Mouse (Mus musculus): ENCODE data around the gene Cadm1.

Gene Cadm1

DNA sequence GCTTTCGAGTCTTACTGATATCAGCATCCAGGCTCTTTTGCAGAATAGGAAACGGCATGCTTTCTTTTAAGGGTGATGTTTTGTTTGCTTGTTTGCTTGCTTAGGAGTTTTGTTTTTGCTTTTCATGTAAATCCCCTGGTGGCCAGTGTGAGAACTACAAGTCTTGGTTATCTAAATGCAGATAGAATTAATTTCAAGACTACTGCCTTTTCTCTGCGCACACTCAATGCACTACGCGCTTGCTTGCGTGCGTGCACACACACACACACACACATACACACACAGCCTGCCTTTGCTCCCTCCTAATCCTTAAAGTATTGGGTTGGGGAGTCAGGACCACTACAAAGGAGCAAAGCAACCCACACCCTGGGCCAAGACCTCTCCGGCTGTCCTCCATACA lies 326.3 kb downstream of the Cadm1 start:
- DNase-seq (ENCODE audit: extremely low read depth, low read depth, low spot score): no peak

DNA sequence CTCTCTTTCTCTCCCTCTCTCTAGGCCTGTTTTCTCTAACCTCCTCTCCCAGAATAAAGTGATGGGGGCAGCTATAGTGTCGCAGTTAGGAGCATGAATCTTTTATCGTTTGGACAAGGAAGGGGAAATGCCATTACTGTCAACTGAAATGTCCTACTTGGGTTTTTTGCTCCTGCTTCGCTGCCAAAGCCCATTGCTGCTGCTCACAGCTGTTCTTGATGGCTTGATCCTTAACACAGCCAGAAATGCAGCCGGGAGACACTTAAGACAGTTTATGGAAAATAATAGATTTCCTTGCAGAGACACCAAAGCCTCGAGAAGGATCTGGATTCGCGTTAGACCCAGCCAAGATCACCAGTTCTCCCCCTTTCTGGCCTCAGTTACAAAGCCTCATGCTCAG lies 327.3 kb downstream of the Cadm1 start:
- no peak for DNase-seq (ENCODE audit: extremely low read depth, low read depth, low spot score)

DNA sequence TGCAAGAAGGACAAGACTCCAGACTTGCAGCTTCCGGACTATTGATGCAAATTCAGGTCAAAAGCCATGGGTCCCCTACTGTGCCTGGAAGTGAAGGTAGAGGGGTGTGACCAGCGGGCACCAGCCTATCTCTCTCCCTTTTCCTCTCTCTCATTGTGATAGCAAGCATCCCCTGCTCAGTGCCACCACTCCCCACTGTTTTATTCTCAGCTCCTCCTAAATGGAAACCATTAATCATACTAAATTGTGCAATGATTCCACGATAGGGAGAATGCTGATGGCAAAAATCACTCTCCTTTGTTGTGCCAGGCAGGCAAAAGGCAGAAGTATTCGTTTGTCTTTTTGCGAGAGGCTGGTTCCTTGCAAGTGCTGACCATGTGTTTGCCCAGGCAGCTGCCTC lies 328.2 kb downstream of the Cadm1 start:
- DNase-seq (ENCODE audit: extremely low read depth, low read depth, low spot score): no peak

DNA sequence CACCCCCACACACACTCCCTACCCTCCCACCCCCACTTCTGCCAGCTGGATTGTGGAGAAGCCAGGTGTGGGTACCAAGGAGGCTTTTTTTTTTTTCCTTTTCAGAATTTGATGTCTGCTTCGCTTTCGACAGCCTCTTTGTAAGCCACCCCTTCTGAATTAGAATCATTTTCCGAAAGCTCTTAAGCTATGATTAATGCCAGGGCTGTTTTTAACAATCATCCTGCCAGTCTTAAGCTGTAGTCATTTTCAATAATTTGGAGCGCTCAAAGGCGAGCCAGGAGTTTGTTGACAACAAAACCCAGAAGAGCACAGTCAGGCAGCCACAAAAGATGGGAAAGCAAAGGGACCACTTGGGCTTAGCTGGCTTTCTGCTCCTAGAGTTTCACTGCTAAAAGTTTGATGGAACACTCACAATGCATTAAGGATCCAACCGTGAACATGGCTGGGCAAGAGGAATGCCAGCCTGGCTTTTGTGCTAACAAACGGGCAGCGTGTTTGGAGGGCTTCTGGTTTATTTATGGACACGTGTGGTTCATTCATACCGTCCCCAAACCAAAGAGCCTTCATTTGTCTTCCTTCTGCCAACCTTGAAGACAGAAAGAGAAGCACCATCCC lies 328.9 kb downstream of the Cadm1 start:
- DNase-seq (ENCODE audit: extremely low read depth, low read depth, low spot score): no peak

DNA sequence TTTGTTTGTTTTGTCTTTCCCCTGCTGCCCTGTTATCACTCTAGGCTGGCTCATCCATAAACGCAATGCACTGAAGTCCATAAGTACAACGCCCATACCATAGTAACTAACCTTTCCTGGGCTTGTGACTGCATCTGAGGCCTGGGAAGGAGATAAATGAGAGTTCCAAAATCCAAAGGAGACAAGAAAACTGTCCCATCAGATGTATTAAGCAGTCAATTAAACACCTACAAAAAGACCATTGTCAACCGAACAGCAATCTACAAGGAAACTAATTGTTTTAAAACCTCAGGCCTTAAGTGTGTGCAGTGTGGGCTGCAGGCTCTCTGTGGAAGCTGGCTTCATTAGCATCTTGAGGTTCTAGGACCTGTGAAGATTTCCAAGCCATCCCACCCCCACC lies 331.0 kb downstream of the Cadm1 start:
- no peak for DNase-seq (ENCODE audit: extremely low read depth, low read depth, low spot score)

DNA sequence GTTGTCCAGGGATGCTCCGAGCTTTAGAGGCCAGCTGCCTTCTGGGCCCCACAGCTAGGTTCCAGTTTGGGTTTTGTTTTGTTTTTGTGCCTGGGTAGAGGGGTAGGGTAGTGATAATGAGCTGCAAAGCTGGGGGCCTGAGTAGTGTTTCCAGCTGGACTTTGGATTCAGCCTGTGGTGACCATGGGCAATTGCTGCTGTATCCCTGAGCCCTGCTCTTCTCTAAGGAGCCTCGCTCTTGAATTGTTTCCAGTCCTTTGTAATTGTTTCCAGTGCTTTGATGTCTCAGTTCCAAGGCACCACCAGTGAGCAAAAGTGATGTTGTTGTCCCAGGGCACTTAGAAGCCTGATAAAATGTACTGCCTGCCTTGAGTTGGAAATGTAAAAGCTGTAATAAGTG lies 331.8 kb downstream of the Cadm1 start:
- DNase-seq (ENCODE audit: extremely low read depth, low read depth, low spot score): no peak

DNA sequence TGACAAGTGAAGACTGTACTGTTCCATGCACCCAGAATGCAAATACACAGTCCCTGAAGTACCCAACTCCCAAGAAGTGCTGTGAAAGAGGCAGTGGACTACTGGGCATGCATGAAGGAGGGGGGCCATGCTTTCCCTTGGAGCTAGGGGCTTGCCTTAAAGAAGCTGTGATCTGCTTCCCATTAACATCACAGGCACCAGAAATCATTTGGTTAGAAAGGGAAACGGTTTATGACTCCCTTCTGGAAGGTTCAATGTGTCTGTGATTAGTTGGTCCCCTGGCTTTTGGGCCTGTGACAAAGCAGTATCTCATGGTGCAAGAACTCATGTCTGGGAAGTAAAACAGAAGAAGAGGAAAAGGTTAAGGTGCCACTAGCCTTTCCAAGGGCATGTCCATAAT lies 336.0 kb downstream of the Cadm1 start:
- no peak for DNase-seq (ENCODE audit: extremely low read depth, low read depth, low spot score)

DNA sequence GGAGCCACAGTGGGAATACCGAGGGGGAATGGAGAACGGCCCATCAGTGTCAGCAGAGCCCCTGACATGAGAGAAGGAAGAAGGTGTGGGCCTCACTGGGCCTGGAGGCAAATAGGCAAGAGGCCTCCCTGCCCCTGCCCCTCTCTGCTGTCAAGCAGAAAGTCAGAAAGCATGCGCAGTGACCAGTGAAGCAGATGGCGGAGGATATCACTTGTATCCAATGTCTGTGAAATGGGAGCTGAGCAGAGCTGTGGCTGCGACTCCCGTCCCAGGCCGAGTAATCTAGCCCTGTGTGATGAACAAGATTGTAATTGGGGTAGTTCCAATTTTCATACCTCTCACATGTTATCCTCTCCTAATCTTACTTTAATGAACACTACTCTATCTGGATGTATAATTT lies 337.5 kb downstream of the Cadm1 start:
- DNase-seq (ENCODE audit: extremely low read depth, low read depth, low spot score): no peak

DNA sequence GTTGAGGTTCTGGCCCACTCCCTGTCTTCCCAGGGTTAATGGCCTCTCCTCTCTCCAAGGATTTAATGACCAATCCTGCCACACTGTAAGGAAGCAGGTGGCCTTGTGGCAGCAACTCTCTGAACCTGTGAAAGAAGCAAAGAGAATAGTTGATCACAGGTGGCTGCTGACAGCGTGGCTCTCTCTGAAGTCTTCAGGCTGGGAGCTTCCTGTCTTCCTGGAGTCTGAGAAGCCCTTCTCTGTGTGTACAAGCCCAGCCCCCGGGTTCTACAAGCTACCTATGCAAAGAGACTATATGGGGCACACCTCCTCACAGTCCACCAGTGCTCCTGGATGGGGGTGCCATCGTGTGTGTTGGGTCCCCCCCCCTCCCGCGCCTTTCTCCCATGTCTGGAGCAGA lies 339.7 kb downstream of the Cadm1 start:
- DNase-seq (ENCODE audit: extremely low read depth, low read depth, low spot score): no peak

DNA sequence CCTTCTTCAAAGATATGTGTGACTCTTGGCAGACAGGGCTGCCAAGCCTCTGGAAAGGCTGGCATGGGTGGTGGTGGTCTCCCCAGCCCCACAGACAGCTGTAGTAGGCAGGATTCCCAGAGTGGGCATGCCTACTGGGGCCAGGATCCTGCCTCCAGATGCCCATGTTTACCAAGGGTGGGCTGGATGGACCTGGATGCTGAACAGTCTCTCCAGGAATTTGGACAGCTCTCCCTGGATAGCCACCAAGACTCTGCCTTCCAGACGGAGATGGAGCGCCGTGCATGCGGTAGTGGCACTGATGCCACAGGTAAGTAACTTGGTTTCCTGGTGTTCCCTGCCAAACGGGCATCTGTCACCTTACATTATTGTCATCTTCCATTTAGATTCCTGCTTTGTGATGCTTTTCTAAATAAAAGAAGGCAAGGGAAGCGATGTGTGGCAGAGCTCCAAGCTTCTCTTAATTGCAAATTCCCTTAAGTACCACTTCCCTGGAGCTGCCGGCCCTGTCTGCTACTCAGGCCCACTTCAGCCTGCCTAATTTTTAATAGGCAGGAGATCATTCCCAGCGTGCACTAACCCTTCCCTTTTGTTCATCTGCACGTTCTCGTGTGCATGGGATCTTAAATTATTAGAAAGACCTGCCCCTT lies 346.7 kb downstream of the Cadm1 start:
- DNase-seq (ENCODE audit: extremely low read depth, low read depth, low spot score): no peak

DNA sequence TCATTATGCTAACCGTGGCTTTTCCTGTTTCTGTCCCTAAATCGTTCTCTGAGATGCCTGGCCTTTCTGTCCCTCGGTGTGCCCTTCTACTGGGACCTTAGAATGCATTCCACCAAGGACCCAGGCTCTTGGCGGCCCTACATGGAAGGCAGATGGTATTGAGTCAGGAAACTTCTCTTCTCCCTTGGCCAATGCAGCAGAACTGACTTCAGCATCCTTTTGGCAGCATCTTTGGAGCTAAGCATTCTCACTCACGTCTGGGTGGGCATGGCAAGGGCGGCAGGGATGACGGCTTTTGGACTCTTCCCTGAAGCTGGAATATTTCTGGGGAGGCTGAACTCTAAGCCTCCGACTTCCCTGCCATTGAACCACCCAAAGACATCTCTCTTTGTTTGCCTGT lies 350.2 kb downstream of the Cadm1 start:
- no peak for DNase-seq (ENCODE audit: extremely low read depth, low read depth, low spot score)

DNA sequence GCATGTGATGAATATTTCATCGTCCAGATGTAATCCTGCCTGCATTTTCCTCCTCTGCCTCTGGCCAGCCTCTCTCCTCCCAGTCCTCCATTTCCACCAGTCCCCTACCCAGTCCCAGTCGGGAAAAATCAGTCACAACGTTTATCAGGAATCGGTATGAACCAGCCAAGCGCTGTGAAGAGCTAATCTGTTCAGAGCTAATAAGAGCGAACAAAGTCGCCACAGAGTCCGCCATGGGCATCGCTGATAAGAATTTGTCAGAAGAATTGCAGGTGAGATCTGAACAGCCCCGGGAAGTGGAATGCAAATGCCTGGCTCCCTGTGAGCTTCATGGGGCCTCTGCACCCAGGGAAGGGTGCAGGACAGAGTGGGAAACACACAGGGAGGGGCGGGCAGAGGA lies 352.4 kb downstream of the Cadm1 start:
- no peak for DNase-seq (ENCODE audit: extremely low read depth, low read depth, low spot score)

DNA sequence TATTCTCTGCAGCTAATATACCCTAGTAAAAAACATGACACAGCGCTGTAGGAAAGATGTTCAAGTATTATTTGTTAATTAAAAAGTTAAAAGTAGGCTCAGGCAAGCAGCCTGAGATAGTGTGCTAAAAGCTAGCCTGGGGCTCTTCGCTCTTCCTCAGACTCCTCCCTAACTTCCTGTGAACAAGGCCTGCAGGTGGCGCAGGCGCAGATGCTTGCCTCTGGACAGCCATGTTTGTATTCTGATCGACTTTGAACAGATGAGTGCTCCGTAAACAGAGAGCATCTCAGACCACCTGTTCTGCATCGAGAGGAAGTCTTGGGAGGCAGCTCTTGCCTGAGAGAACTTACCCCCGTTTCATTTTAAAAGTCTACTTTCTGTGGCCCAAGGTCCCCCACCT lies 361.7 kb downstream of the Cadm1 start:
- DNase-seq (ENCODE audit: extremely low read depth, low read depth, low spot score): no peak

DNA sequence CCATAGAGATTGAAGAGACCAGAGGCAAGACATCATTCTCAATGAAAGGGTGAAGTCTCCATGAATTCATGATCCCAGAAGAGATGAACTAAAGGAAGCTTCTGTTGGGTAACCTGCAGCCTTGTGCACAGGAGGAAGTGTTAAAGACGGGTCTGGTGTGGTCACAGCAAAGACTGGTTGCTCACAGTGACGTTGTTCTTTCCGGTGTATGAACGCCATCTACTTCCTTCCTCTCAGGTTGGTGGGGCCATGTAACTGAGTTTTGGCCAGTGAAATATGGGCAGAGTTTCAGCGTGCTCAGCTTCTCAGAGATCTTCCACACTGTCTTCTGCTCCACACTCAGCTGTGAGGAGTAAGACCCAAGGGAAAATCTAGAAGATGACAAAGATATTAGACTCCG lies 363.0 kb downstream of the Cadm1 start:
- DNase-seq (ENCODE audit: extremely low read depth, low read depth, low spot score): no peak

DNA sequence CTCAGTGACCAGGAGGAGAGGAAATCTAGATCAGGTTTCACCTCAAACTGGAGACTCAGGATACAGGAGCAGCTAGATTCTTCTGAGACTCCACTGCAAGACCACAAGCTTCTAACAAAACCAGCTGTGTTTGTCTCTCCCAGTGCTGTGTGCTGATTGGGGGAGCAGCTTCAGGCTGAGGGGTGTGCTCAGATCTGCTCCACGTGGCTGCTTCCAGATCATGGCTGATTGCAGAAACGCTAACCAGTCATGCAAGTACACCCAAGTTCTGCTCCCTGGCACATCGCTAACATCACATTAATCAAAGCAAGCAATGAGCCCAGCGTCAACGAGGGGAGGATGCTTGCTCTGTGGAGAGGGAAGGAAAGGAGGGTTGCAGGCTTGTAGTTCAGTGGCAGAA lies 364.1 kb downstream of the Cadm1 start:
- DNase-seq (ENCODE audit: extremely low read depth, low read depth, low spot score): no peak

DNA sequence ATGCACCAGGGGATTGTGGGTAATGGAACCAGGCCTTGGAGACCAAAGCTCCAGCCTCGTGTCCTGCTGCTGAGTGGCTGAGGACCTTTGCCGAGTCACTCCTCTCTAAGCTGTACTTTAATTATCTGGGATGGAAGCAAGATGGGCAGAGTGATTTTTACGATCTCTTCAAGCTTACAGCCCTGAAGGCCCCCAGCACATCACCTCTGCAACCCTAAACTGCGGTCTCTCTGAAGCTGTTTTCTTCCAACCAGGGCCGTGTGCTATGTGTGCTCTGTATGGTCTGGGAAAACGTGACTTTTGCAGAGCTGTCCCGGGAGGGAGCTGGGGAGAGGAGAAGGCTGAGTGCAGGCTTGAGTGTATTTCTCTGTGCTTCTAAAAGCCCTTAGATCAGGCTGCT lies 364.7 kb downstream of the Cadm1 start:
- no peak for DNase-seq (ENCODE audit: extremely low read depth, low read depth, low spot score)

DNA sequence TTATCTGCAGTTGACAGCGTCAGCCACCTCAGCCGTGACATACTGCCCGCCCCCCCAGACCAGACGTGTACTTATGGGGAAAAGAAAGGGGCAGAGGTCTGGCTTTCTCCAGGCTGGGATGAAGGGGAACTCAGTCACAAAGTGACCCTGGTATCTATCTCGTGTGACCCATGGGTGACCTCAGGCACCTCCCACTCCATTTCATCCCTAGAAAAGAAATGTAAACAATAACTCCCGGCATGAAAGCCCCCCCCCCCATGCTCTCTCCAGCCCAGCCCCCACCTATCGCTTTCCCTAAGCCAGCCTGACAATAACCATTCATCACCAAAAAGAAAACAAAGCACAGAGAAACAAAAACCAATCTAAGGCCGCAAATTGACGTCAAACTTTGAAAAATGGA lies 365.1 kb downstream of the Cadm1 start:
- DNase-seq (ENCODE audit: extremely low read depth, low read depth, low spot score): no peak

DNA sequence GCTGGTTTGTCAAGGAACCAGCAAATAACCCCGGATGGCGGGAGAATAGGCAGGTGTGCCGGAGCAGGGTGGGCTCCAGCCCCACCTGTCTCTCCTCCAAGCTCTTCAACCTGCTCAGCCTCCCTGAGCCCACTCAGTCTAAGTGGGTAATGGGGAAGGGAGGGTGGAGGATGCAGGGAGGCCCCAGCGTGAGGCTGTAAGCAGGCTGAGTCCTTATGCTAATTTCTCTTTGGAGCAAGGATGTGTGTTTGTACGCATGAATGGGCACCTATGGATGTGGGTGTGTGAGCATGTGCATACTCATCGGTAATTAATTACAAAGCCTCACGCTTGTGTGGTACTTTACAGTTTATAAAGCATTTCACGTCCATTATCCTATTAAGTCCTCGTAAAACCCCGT lies 370.8 kb downstream of the Cadm1 start:
- no peak for DNase-seq (ENCODE audit: extremely low read depth, low read depth, low spot score)

DNA sequence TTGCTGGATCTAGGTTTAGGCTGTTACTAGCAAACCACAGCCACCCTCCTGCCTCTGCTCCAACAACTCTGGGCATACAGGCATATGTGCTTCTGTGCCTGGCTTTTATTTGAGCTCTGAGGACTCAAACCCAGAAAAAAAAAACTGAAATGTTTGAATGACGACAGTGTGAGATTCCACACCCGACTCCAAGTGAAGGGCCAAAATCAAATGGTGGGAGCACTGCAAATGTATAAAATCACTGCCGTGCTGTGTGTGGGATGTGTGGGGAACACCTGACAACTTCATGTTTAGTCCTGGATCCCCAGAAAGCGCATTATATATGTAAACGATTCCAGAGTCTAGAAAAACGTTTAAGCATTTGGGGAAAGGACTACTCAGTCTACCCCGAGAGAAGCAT lies 373.7 kb downstream of the Cadm1 start:
- no peak for DNase-seq (ENCODE audit: extremely low read depth, low read depth, low spot score)

DNA sequence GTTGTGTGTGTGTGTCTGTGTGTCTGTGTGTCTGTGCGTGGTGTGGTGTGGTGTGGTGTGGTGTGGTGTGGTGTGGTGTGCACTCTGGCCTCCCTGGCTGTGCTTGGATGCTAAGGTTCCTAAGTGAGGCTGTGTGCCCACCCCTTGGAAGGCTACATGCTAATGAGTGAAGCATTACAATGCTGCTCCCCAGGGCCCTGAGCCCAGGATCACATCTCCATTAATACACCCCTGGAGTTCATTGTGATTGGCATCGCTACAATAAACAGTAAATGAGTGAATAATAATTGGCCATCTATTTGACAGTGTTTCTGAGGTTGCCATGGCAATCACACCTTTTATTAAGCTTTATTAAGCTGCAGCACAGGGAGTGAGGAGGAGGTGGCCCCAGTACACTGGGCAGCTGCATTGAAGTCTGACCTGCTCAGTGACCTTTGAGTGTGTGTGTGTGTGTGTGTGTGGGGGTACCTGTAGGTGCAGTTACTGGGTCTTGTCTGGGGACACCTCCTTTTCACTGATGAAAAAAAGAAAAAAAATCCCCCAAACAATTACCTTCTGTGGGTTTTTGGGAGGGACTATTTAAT lies 374.5 kb downstream of the Cadm1 start:
- DNase-seq (ENCODE audit: extremely low read depth, low read depth, low spot score): no peak

DNA sequence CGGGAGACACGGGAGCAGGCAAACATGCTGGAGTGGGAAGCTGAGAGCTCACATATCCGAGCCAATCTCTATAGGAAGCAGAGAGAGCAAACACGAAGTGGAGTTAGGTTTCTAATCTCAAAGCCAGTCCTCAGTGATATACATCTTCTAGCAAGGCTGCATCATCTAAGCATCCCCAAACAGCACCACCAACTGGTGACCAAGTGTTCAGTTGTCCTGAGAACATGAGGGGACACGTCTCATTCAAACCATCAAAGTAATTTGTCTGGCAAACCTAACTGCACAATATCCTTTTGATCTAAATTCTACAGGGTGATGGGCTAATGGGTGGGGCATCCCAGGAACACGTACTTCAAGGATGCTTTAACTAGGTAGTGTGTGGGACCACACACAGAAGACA lies 376.5 kb downstream of the Cadm1 start:
- no peak for DNase-seq (ENCODE audit: extremely low read depth, low read depth, low spot score)

Measured in fat pad, adult 2 months (tissue).